1 mouse cellular context compared by ENCODE assay signal in the genomic region with DNA sequence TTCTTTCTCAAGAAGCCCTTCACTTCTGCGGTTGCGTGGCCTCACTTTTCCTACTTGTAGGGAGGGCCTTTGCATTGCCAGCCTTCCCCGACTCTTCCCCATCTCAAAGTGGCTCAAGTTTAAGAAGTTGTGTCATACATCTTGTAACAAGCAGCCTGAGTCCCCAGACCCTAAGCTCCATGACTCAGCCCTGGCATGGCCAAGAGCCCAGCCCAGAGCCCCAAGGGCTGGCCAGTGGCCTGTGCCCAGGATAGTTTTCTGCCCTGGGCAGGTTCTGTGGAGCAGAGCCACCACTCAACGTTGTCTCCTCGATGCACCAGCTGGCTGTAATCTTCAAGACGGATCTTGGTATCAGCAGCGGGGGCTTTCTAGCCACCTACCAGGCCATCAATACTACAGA.
TF ChIP-seq lines count a peak whose summit lies in the region.

No protein-coding gene starts in this region.

TF ChIP-seq in ES-E14, 5 proteins besides CTCF, POLR2A, EP300 and RAD21:
- TF ChIP-seq ZC3H11A (IDR thresholded peaks at IDR 0.05; ENCODE audit: borderline replicate concordance, low read depth, low read length) (no peak), CHD2 (IDR thresholded peaks at IDR 0.05; ENCODE audit: low read depth, low read length) (no peak), ZNF384 (IDR thresholded peaks at IDR 0.05; ENCODE audit: low read depth, low read length) (no peak), HCFC1 (IDR thresholded peaks at IDR 0.05; ENCODE audit: borderline replicate concordance, insufficient read depth, low read length) (no peak), MAFK (IDR thresholded peaks at IDR 0.05; ENCODE audit: insufficient read depth, low read depth, low read length) (no peak)
TF ChIP-seq in ES-E14: peak in this region for 0.
